Mouse (Mus musculus) bone marrow macrophage, adult 2 months (primary cell): ENCODE results near the gene Ust.

ENCODE experiments used
- CTCF ChIP-seq: IDR thresholded peaks from 2 replicates; pipeline ENCODE4 v1.5.1; 2012; ENCODE audit warnings: low read depth, mild to moderate bottlenecking, low read length, moderate library complexity
- POLR2A ChIP-seq: IDR thresholded peaks from 2 replicates; pipeline ENCODE4 v1.6.1; 2012; ENCODE audit warnings: mild to moderate bottlenecking, low read depth, low read length, borderline replicate concordance

DNA sequence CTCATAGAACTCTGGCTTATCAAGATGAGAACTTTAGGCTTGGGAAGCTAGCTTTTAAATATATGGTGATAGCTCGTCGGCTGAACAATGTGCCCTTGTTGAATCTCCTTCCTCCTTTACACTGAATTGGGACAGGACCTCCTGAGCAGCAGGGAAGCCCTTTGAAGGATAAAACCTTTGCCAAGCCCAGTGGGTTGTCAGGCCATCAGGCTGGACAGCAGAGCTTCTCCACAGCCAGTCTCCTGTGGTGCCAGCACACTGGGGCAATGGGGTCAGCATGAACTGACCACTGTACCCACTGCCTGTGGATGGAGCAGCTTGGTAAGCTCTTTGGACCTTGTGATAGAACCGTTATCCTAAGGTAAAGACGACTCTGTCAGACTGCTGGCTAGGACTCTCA lies 214.4 kb downstream of the Ust start:
- TF ChIP-seq CTCF (no peak), POLR2A (no peak)
